Mouse (Mus musculus) layer of hippocampus, postnatal 25 days (tissue): ENCODE results near the gene Gm21783. TPM values are rescaled to one million over a fixed set of nuclear protein-coding genes. Genes with fewer than 3 reads are reported as not detected.
"Not testable (repeated sequence)": the region's sequence is repeated elsewhere in the genome, so short reads cannot be mapped to it uniquely, and the experiment has no call there.

Experiments used
- DNase-seq, 2 experiments: peaks; one replicate each; pipeline ENCODE4 v3.0.0; 2022; ENCODE audit warnings: mixed read lengths in 2 of 2, low spot score in 1 of 2; ENCODE audit errors: extremely low spot score in 1 of 2
- total RNA-seq, 2 experiments: library from RNA; stranded (reverse); gene quantifications; 2 replicates each; pipeline ENCODE4 v1.2.3; 2021

Gm21783 gene
- not detected for total RNA-seq

- DNase-seq, result not testable (repeated sequence)
Observed at GRCm38 (mm10) chrY:44981163-44981562, at the start of gene Gm21783. Gene Gm21783 (minus strand): TSS chrY:44981263.
